Comparison of ENCODE assay signal across 19 mouse cellular contexts in the genomic region with DNA sequence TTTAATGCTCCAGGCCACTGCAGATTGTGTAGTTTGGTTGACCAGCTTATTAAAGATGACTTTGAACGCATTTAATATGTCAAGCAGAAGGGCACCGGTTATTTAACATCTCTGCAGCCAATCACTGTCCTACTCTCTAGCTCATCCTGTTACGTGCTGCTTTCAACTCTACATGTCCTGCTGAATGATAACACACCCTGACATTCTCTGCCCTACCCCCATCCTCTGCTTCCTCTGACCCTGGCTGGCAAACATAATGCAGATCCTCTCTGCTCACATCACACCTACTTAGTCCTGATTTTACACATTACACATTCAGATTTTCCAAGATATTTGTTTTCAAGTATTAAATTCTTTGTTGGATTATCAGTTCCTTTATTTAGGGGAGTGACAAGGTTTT.
A peak's percentile ranks its signal among the peaks of the same experiment; 100 is the strongest.
DNase-seq lines count a peak whose midpoint lies in the region; ATAC-seq lines count a peak whose summit lies in the region.
"Had no signal": no experiment of that assay in that cellular context is flagged by ENCODE, and none has a peak within 500 bp of the region (broad histone marks: within the 10 kb centered on the region; RNA-seq: fewer than 3 reads in every experiment).

No protein-coding gene starts in this region.

- peak overlapping the region; percentile 61 for H3K27ac ChIP-seq in heart, embryonic 13.5 days (replicated peaks)
- no peak overlapping the region for H3K27ac ChIP-seq in lung, embryonic 16.5 days (ENCODE audit: low read length)
- H3K27ac ChIP-seq: embryonic facial prominence, embryonic 12.5 days; hindbrain, embryonic 14.5 days; kidney, postnatal 0 days had no signal

- H3K4me1 ChIP-seq in heart, embryonic 13.5 days, result peaks cover 68% of the 10 kb centered on the region
- H3K4me1 ChIP-seq in lung, embryonic 16.5 days (replicated peaks; ENCODE audit: control insufficient read depth, insufficient read depth, low read length), result peaks cover 36% of the 10 kb centered on the region

- no peak overlapping the region for H3K4me2 ChIP-seq in heart, embryonic 13.5 days
- H3K4me2 ChIP-seq in lung, embryonic 16.5 days (ENCODE audit: low read depth, low read length), result no peak overlapping the region
- H3K4me2 ChIP-seq: embryonic facial prominence, embryonic 12.5 days; hindbrain, embryonic 14.5 days had no signal

- no peaks in the 10 kb centered on the region for H3K9me3 ChIP-seq in heart, embryonic 13.5 days
- H3K9me3 ChIP-seq in lung, embryonic 16.5 days (ENCODE audit: control insufficient read depth, low read length), result no peaks in the 10 kb centered on the region
- H3K9me3 ChIP-seq: embryonic facial prominence, embryonic 12.5 days had no signal

- no peaks in the 10 kb centered on the region for H3K27me3 ChIP-seq in heart, embryonic 13.5 days (replicated peaks)
- no peaks in the 10 kb centered on the region for H3K27me3 ChIP-seq in lung, embryonic 16.5 days (ENCODE audit: control insufficient read depth, insufficient read depth, low read depth, low read length)
- H3K27me3 ChIP-seq: embryonic facial prominence, embryonic 12.5 days had no signal

- 33% methylated on average over 3 of the region's 3 CpGs for WGBS in heart, embryonic 13.5 days
- WGBS in lung, embryonic 16.5 days, result 48% methylated on average over 3 of the region's 3 CpGs

- H3K4me3 ChIP-seq in heart, embryonic 13.5 days, result no peak overlapping the region
- no peak overlapping the region for H3K4me3 ChIP-seq in lung, embryonic 16.5 days (ENCODE audit: low read length)
- H3K4me3 ChIP-seq: embryonic facial prominence, embryonic 12.5 days had no signal

- DNase-seq in embryo, embryonic 10 days (ENCODE audit: low spot score), result peak; percentile 26
- no peak for DNase-seq in embryo, embryonic 11 days
- no peak for DNase-seq in heart, adult 8-10 months (ENCODE audit: low spot score)
- DNase-seq in lung, postnatal 4 days, result no peak
- DNase-seq in lung, postnatal 36 days, result peak; percentile 62
- DNase-seq in right cerebral cortex, postnatal 14 days, result no peak
- DNase-seq: adrenal gland, adult 8-10 months; cerebellum, adult 11-12 months; cerebellum, postnatal 10 days; forebrain, postnatal 0 days; kidney, adult 2 months; right cerebral cortex, postnatal 25 days; spleen, adult 18-20 months had no signal

- ATAC-seq in heart, embryonic 13.5 days (ENCODE audit: extremely low read depth, insufficient number of reproducible peaks, low FRiP score, low TSS enrichment), result no peak; the same call in 1 of the 2 replicates
- peak; percentile 66 for ATAC-seq in lung, embryonic 16.5 days (ENCODE audit: low read depth)
- ATAC-seq: activated CD4-positive, CD25-positive, alpha-beta regulatory T cell, adult 4 months; forebrain, postnatal 0 days had no signal

- H3K9ac ChIP-seq in heart, embryonic 13.5 days, result no peak overlapping the region
- no peak overlapping the region for H3K9ac ChIP-seq in lung, embryonic 16.5 days (ENCODE audit: low read length)
- H3K9ac ChIP-seq: embryonic facial prominence, embryonic 12.5 days; forebrain, postnatal 0 days; hindbrain, embryonic 14.5 days had no signal

- peaks cover 21% of the 10 kb centered on the region for H3K36me3 ChIP-seq in heart, embryonic 13.5 days
- peaks cover 3% of the 10 kb centered on the region; the same call in 1 of the 2 replicates for H3K36me3 ChIP-seq in lung, embryonic 16.5 days (ENCODE audit: control insufficient read depth, insufficient read depth, low read length)
- H3K36me3 ChIP-seq: embryonic facial prominence, embryonic 12.5 days had no signal

Comparison
In these comparisons a context has a peak if more than half of its experiments do, and no peak if none do; other contexts are left out.
1. DNase-seq: peak in embryo, embryonic 10 days (single experiment) and lung, postnatal 36 days (single experiment); none in embryo, embryonic 11 days (single experiment), heart, adult 8-10 months (single experiment), lung, postnatal 4 days (0 of 2) and right cerebral cortex, postnatal 14 days (single experiment).